Mouse (Mus musculus) liver, embryonic 14.5 days (tissue): ENCODE data around the gene Crtc2. TPM values are rescaled to one million over a fixed set of nuclear protein-coding genes. Genes with fewer than 3 reads are reported as not detected.

Experiments used
- ATAC-seq: fragments of 200-750 bp; cut with Nextera tagmentation; 2 replicates; pipeline ENCODE4 v1.8.0; 2017; ENCODE audit warnings: moderate number of reproducible peaks, mild to moderate bottlenecking, moderate library complexity; ENCODE audit not compliant: insufficient read depth
- DNase-seq, 3 experiments: peaks; one replicate each; pipeline ENCODE4 v3.0.0-alpha.2; 2012 to 2013; ENCODE audit warnings: low read depth in 3 of 3, low spot score in 3 of 3
- H3K27ac ChIP-seq: fragments of 300-500 bp; sonication (generic); 2 replicates; pipeline ENCODE4 v1.5.1; 2014; ENCODE audit warnings: moderate library complexity, mild to moderate bottlenecking, control low read depth, inconsistent platforms
- H3K27me3 ChIP-seq: fragments of 300-500 bp; sonication (generic); 2 replicates; pipeline ENCODE4 v1.6.1; 2014; ENCODE audit warnings: mild to moderate bottlenecking, low read length, moderate library complexity; ENCODE audit not compliant: control insufficient read depth, insufficient read depth
- H3K36me3 ChIP-seq: fragments of 300-500 bp; sonication (generic); replicated peaks from 2 replicates; pipeline ENCODE4 v1.6.1; 2014; ENCODE audit warnings: low read depth; ENCODE audit not compliant: control insufficient read depth, insufficient read depth
- H3K4me1 ChIP-seq, 2 experiments: fragments of 200-500 bp in 1 of 2; fragments of 300-500 bp in 1 of 2; sonication (generic) in 1 of 2; replicated peaks; 2 replicates each; pipeline ENCODE4 v1.6.1; 2012 to 2014; ENCODE audit warnings: antibody characterized with exemption in 1 of 2, inconsistent platforms in 1 of 2, low read length in 1 of 2; ENCODE audit not compliant: control insufficient read depth in 2 of 2, insufficient read depth in 2 of 2
- H3K4me2 ChIP-seq: fragments of 300-500 bp; sonication (generic); 2 replicates; pipeline ENCODE4 v1.6.1; 2014; ENCODE audit warnings: low read depth, mild to moderate bottlenecking, control low read depth, moderate library complexity
- H3K4me3 ChIP-seq, 2 experiments: fragments of 200-500 bp in 1 of 2; fragments of 300-500 bp in 1 of 2; sonication (generic) in 1 of 2; 2 replicates each; pipeline ENCODE4 v1.5.1; 2012 to 2014; ENCODE audit warnings: low read depth in 2 of 2, low read length in 2 of 2, mild to moderate bottlenecking in 2 of 2, control low read depth in 1 of 2, inconsistent platforms in 1 of 2, moderate library complexity in 1 of 2; ENCODE audit not compliant: insufficient read depth in 1 of 2
- H3K9ac ChIP-seq: fragments of 300-500 bp; sonication (generic); replicated peaks from 2 replicates; pipeline ENCODE4 v1.6.1; 2014; ENCODE audit warnings: mild to moderate bottlenecking, control low read depth, moderate library complexity
- H3K9me3 ChIP-seq: fragments of 300-500 bp; sonication (generic); 2 replicates; pipeline ENCODE4 v1.6.1; 2016; ENCODE audit warnings: low read length, mixed read lengths; ENCODE audit not compliant: control insufficient read depth
- CTCF ChIP-seq: IDR thresholded peaks from 2 replicates; pipeline ENCODE4 v1.5.1; 2016; ENCODE audit warnings: antibody characterized with exemption, low read depth, control low read depth
- EP300 ChIP-seq: IDR thresholded peaks from 2 replicates; pipeline ENCODE4 v1.6.1; 2016; ENCODE audit warnings: antibody characterized with exemption, low read depth
- WGBS: fragments of 180-500 bp; shearing (Covaris S2); extraction: QIAGEN DNeasy Blood & Tissue Kit; methylation state at CpG from one replicate; pipeline ENCODE4 v1.1.7; 2014; ENCODE audit not compliant: insufficient replicate concordance; 5-methylcytosine and 5-hydroxymethylcytosine counted together
- polyA plus RNA-seq, 2 experiments: library from polyadenylated mRNA; depleted of rRNA in 1 of 2; stranded (reverse) in 1 of 2; unstranded in 1 of 2; fragments of >200 nt; fragmentation: Nextera tagmentation in 1 of 2; extraction: Ambion mirVana in 1 of 2; gene quantifications; 2 replicates each; pipeline versions ENCODE4 v1.2.1 to v1.2.3; 2012 to 2014

Gene Crtc2
- polyA plus RNA-seq, 2 experiments, result 3.2 to 7.6 TPM

DNA sequence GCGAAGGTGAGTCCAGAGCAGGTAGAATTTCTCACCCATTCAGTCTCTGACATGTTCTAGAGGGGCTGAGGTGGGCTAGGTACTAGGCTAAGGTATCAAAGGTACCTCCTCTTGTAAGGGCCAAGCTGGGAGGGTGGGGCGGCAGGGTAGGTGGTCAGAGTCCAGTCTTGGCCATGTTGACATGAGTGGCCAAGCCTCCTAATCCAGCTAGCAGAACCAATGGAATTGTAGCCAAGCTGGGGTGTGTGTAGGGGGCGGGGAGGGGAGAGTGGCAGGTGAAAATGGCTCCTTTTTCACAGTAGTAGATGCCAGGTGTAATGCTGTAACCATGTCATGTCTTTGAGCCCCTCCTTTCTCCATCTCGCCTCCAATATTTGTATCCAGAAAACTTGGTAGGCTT is 4.6 kb downstream of the Crtc2 start:
- DNase-seq, result no peak
- no peak overlapping the region for H3K4me3 ChIP-seq
- no peaks in the 10 kb centered on the region for H3K27me3 ChIP-seq
- ATAC-seq, result no peak
- H3K27ac ChIP-seq, result no peak overlapping the region
- TF ChIP-seq CTCF (no peak), EP300 (no peak)
- H3K36me3 ChIP-seq, result peaks cover 19% of the 10 kb centered on the region
- peaks cover 5 to 7% of the 10 kb centered on the region in 2 experiments; a peak in 3 of 4 replicates for H3K4me1 ChIP-seq
- H3K9ac ChIP-seq, result no peak overlapping the region
- H3K4me2 ChIP-seq, result no peak overlapping the region
- no peaks in the 10 kb centered on the region for H3K9me3 ChIP-seq
- 65% methylated on average over 4 of the region's 4 CpGs for WGBS

DNA sequence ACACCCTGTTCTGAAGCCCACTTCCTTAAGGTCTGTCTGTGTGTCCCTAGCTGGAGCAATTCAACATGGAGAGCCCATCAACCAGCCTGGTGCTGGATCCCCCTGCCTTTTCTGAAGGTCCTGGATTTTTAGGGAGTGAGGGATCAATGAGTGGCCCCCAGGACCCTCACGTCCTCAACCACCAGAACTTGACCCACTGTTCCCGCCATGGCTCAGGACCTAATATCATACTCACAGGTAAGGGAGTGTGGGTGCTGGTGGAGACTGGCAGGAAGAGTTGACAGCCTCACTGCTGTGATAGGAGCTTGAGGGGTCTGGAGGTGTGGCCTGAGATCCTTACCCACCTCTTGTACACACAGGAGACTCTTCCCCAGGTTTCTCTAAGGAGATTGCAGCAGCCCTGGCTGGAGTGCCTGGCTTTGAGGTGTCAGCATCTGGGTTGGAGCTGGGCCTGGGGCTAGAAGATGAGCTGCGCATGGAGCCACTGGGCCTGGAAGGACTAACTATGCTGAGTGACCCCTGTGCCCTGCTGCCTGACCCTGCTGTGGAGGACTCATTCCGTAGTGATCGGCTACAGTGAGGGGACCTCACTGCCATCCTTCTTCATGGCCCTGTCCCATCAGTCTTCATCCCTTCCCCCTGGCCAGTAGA is 9.3 kb downstream of the Crtc2 start:
- H3K4me3 ChIP-seq, result no peak overlapping the region
- no peak overlapping the region for H3K27ac ChIP-seq
- TF ChIP-seq EP300, result no peak
- no peak for TF ChIP-seq CTCF
- H3K36me3 ChIP-seq, result peaks cover 17% of the 10 kb centered on the region
- H3K9me3 ChIP-seq, result no peaks in the 10 kb centered on the region
- ATAC-seq (no peak), DNase-seq (no peak)
- no peak overlapping the region for H3K4me2 ChIP-seq
- peaks cover 6 to 21% of the 10 kb centered on the region in 2 experiments for H3K4me1 ChIP-seq
- H3K27me3 ChIP-seq, result no peaks in the 10 kb centered on the region
- 74% methylated on average over 5 of the region's 5 CpGs for WGBS
- H3K9ac ChIP-seq, result no peak overlapping the region

DNA sequence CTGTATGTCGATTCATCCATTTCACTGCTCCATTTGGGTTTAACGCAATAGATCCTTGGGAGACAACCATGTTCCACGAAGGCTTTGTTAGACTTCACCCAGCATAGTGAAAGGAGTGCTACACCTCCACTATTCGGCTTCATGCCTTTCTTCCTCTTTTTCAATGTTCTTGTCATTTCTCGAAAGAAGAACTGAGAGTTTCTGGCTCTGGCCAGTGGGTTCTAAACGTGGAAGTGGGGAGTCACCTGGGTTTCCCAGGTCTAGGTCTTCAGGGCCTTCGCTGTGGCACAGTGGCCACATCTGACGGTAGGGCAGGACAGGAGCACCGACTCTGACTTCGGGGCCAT is 10.7 kb downstream of the Crtc2 start:
- DNase-seq, result no peak
- no peak overlapping the region; the same call in 1 of the 2 replicates for H3K27ac ChIP-seq
- H3K9me3 ChIP-seq, result no peaks in the 10 kb centered on the region
- H3K9ac ChIP-seq, result no peak overlapping the region
- H3K4me2 ChIP-seq, result peak overlapping the region; percentile 99
- peaks cover 6 to 23% of the 10 kb centered on the region in 2 experiments for H3K4me1 ChIP-seq
- no peaks in the 10 kb centered on the region for H3K27me3 ChIP-seq
- no peak for ATAC-seq
- WGBS, result 21% methylated on average over 10 of the region's 10 CpGs
- TF ChIP-seq EP300 (no peak), CTCF (no peak)
- H3K36me3 ChIP-seq, result peaks cover 12% of the 10 kb centered on the region
- peak overlapping the region; percentile 83 to 90 for H3K4me3 ChIP-seq

DNA sequence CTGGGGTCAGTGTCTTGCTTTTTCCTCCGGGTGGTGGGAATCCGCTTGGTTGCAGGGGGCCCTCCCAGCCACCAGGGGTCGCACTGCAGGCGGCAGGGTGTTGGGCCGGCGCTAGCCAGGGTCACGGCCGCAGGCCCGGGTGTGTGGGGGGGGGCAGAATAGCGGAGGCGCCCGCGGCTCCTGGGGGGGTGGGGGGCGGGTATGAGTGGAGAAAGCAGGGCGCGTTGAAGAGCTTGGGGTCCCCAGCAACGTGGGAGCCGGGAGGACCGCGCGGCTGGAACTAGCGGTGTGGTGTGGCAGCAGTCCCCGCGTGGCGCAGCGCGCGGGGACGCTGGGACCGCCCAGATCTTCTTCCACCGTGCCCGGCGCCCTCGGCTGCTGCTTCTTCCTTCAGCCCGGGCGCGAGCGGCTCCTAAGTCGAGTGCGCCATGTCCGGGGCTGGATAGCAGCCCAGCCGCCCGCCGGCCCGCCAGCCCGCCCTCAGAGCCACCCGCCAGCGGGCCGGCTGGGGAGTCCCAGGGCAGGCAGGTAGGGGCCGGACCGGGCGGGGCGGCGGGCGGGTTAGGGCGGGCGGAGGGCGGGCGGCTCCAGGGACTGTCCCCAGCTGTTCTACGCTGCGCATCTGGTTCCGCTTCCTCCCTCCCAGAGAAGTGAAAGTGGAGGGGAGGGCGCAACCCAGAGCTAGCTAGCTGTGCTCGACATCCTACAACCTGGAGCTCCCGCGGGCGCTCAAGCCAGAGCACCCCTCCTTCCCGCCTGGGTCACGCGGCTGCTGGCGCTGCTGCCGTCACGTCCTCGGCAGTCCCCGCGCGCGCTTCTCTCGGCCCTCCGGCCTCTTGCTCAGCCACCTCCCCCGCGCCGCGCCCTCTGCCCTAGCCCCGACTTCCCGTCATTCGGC is 11.3 kb downstream of the Crtc2 start, which contains the start of gene Dennd4b:
Dennd4b (plus strand) TSS at position 152 of the 898 bp plus-strand sequence.
- WGBS, result under 1% methylated on average over 81 of the region's 87 CpGs
- Histone ChIP-seq H3K4me1 (peaks cover 6 to 23% of the 10 kb centered on the region in 2 experiments), H3K36me3 (peaks cover 6% of the 10 kb centered on the region; the same call in 1 of the 2 replicates), H3K9me3 (no peaks in the 10 kb centered on the region), H3K9ac (peak within 1 kb of the TSS; percentile 78), H3K4me3 (peak within 1 kb of the TSS; percentile 83 to 90), H3K27ac (peak within 1 kb of the TSS; percentile 57), H3K27me3 (no peaks in the 10 kb centered on the region), H3K4me2 (peak within 1 kb of the TSS; percentile 99)
- peak; percentile 68 to 76 (median 69) for DNase-seq
- TF ChIP-seq CTCF (peak; percentile 96), EP300 (no peak)
- ATAC-seq, result peak; percentile 94
